Mouse (Mus musculus) forebrain, embryonic 14.5 days (tissue): Measurements from ENCODE around the gene Pnrc2. TPM values are rescaled to one million over a fixed set of nuclear protein-coding genes. Genes with fewer than 3 reads are reported as not detected.

Experiments used
- ATAC-seq: fragments of 200-750 bp; cut with Nextera tagmentation; 2 replicates; pipeline ENCODE4 v1.8.0; 2017; ENCODE audit warnings: mild to moderate bottlenecking, moderate library complexity
- DNase-seq: peaks from one replicate; pipeline ENCODE4 v3.0.0-alpha.2; 2015; ENCODE audit warnings: low spot score
- H3K27ac ChIP-seq: fragments of 300-500 bp; sonication (generic); 2 replicates; pipeline ENCODE4 v1.5.1; 2014; ENCODE audit warnings: low read depth, mild to moderate bottlenecking, control low read depth, low read length, moderate library complexity
- H3K27me3 ChIP-seq: fragments of 300-500 bp; sonication (generic); replicated peaks from 2 replicates; pipeline ENCODE4 v1.6.1; 2014; ENCODE audit warnings: low read length, control low read depth, mixed read lengths; ENCODE audit not compliant: control insufficient read depth, insufficient read depth
- H3K36me3 ChIP-seq: fragments of 300-500 bp; sonication (generic); 2 replicates; pipeline ENCODE4 v1.6.1; 2014; ENCODE audit warnings: low read length, control low read depth; ENCODE audit not compliant: control insufficient read depth, insufficient read depth
- H3K4me1 ChIP-seq: fragments of 300-500 bp; sonication (generic); 2 replicates; pipeline ENCODE4 v1.6.1; 2014; ENCODE audit warnings: antibody characterized with exemption, low read length, control low read depth; ENCODE audit not compliant: control insufficient read depth, insufficient read depth
- H3K4me2 ChIP-seq: fragments of 300-500 bp; sonication (generic); 2 replicates; pipeline ENCODE4 v1.6.1; 2014; ENCODE audit warnings: mild to moderate bottlenecking, control low read depth, low read length
- H3K4me3 ChIP-seq: fragments of 300-500 bp; sonication (generic); 2 replicates; pipeline ENCODE4 v1.5.1; 2014; ENCODE audit warnings: low read depth, low read length, control low read depth
- H3K9ac ChIP-seq: fragments of 300-500 bp; sonication (generic); 2 replicates; pipeline ENCODE4 v1.6.1; 2014; ENCODE audit warnings: mild to moderate bottlenecking, low read length, control low read depth, moderate library complexity
- H3K9me3 ChIP-seq: fragments of 300-500 bp; sonication (generic); replicated peaks from 2 replicates; pipeline ENCODE4 v1.6.1; 2016; ENCODE audit warnings: low read length, control low read depth, mixed read lengths; ENCODE audit not compliant: control insufficient read depth
- WGBS: fragments of 180-500 bp; shearing (Covaris S2); extraction: QIAGEN DNeasy Blood & Tissue Kit; methylation state at CpG from one replicate; pipeline ENCODE4 v1.1.7; 2014; 5-methylcytosine and 5-hydroxymethylcytosine counted together
- polyA plus RNA-seq: library from polyadenylated mRNA; unstranded; fragments of >200 nt; fragmentation: Nextera tagmentation; extraction: Ambion mirVana; gene quantifications from 2 replicates; pipeline ENCODE4 v1.2.1, GENCODE M21; 2014

Pnrc2 gene
- polyA plus RNA-seq, 1 experiment from 2014 or later: 165 TPM

DNA sequence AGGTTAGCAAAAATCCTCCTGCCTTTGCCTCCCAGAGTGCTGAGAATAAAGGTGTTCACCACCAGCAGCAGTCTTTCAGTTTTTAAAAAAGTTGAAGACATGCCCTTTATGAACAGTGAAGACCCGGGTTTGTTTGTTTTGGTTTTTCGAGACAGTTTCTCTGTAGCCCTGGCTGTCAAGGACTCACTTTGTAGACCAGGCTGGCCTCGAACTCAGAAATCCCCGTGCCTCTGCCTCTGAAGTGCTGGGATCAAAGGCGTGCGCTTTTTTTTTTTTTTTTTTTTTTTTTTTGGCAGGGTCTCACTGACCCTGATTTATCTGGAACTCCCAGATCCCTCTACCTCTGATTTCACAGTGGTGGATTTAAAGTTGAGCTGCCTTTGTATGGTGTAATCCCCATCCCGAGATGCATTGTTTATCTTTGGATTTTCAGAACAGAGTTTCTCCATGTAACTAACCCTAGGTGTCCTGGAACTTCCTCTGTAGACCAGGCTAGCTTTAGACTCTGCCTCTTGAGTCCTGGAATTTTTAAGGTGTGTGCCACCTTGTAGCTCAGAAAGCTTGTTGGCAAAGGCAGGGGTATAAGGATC lies 16.0 kb downstream of the Pnrc2 start:
- 7% methylated on average over 7 of the region's 7 CpGs for WGBS
- 0 out of 2 replicates have a peak, but pooled peaks cover 7% of the 10 kb centered on the region for H3K36me3 ChIP-seq
- H3K9me3 ChIP-seq: no peaks in the 10 kb centered on the region
- H3K27ac ChIP-seq: no peak overlapping the region
- H3K4me2 ChIP-seq: peak overlapping the region; percentile 65
- peak overlapping the region; percentile 94 for H3K4me3 ChIP-seq
- ATAC-seq: no peak
- no peaks in the 10 kb centered on the region for H3K27me3 ChIP-seq
- peaks cover 22% of the 10 kb centered on the region for H3K4me1 ChIP-seq
- no peak for DNase-seq
- H3K9ac ChIP-seq: peak overlapping the region; percentile 89

DNA sequence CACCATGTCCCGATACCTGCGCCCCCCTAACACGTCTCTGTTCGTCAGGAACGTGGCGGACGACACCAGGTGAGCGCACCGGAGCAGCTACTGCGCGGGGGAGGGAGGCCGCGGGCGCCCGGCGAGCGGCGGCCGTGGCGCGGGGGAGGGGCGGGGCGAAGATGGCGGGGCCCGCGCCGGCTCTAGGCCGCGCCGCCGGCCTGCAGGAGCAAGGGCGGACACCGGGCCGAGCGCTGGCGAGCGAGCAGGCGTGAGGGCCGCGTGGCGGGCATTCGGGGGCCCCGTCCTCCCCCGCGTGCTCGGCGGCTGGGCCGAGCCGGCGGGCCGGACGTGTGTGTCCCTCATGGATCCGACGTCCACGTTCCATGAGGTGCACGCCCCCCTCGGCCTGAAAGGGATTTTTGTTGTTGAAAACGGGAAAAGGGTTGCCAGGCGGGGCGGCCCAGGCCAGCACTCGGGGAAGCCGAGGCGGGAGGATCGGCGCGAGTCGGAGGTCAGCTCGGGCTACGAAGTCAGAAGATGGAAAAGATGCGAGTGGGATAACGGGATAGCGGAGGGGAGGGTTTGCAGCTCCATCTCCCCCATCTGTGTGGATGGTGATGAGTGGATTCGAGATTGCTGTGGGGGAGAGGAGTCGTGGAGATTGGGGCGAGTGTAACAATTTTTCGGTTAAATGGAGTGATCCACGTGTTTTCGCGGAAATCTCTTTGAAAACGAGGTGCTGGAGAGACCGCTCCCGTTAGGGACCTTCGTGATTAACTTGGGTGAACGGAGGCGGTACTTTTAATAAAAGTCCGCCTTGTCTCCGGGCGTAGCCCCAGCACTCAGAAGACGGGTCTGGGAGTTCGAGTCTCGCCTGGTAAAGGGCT lies 17.2 kb downstream of the Pnrc2 start:
- H3K27ac ChIP-seq: peak overlapping the region; percentile 99
- no peaks in the 10 kb centered on the region for H3K27me3 ChIP-seq
- H3K4me1 ChIP-seq: peaks cover 22% of the 10 kb centered on the region
- no peaks in the 10 kb centered on the region for H3K9me3 ChIP-seq
- H3K9ac ChIP-seq: peak overlapping the region; percentile 89
- no peaks in the 10 kb centered on the region for H3K36me3 ChIP-seq
- H3K4me2 ChIP-seq: peak overlapping the region; percentile 65
- DNase-seq: peak; percentile 73
- H3K4me3 ChIP-seq: peak overlapping the region; percentile 94
- ATAC-seq: peak; percentile 73
- WGBS: under 1% methylated on average over 67 of the region's 91 CpGs

DNA sequence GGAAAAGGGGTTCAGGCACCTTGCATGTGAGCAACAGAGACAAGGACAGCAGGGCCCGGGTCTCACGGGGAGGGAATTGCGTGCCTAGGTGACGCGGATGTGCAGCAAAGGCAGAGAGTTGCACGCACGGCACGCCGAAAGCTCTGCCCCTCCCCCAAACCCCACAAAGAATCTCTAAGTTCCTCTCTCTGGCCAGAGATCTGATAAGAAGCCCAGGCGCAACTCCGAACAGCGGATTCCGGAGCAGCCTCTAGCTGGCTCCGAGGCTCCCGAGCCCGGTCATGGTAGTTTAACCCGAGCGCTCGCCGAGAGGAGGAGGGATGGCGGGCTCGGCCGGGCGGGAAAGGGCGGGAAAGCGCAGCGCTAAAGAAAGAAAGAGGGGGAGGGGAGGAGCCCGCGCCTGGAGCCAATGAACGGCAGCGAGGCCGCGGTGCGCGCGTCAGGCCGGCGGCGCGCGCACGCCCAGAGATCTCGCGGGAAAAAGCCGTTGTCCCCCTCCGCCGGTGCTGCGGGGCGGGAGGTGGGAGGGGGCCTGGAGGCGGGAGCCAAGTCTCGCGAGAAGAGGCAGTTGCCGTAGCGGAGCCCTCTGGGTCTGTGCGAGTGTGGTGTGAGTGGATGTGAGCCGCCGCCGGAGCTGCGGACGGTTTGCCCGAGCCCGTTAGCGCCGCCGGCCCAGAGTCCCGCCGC lies 18.0 kb downstream of the Pnrc2 start, which contains the start of gene Srsf10:
Gene Srsf10, plus strand, starts transcription at position 212 of the 687 bp plus-strand sequence.
- ATAC-seq (peak; percentile 96), DNase-seq (peak; percentile 99)
- Histone ChIP-seq H3K4me2 (peak within 1 kb of the TSS; percentile 65), H3K27ac (peak within 1 kb of the TSS; percentile 99), H3K9me3 (no peaks in the 10 kb centered on the region), H3K4me3 (peak within 1 kb of the TSS; percentile 94), H3K4me1 (peaks cover 24% of the 10 kb centered on the region), H3K27me3 (no peaks in the 10 kb centered on the region), H3K9ac (peak within 1 kb of the TSS; percentile 89), H3K36me3 (no peaks in the 10 kb centered on the region)
- whole genome bisulfite sequencing: under 1% methylated on average over 53 of the region's 67 CpGs

DNA sequence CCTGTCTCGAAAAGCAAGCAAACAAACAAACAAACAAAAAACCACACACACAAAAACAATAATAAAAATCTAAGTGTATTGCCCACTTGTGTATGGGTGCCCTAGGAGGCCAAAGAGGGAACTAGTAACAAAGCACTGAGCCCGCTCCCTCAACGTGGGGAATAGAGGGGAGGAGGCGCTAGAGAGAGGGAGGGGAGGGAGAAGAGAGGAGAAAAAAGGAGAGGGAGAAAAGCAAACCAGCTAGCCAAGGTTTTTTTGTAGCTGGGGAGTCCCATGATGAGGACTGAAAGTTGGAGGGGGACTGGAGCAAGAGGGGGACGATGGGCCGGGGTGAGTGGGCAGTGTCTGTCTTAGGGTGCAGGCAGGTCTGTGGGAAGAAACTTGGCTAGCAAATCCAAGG lies 18.6 kb downstream of the Pnrc2 start:
- ATAC-seq: peak; percentile 27; the same call in 1 of the 2 replicates
- H3K4me2 ChIP-seq: peak overlapping the region; percentile 65
- peaks cover 27% of the 10 kb centered on the region for H3K4me1 ChIP-seq
- peak overlapping the region; percentile 94 for H3K4me3 ChIP-seq
- H3K9ac ChIP-seq: peak overlapping the region; percentile 78
- DNase-seq: peak; percentile 75
- 3% methylated on average over 6 of the region's 6 CpGs for WGBS
- no peaks in the 10 kb centered on the region for H3K27me3 ChIP-seq
- peak overlapping the region; percentile 99 for H3K27ac ChIP-seq
- no peaks in the 10 kb centered on the region for H3K36me3 ChIP-seq
- no peaks in the 10 kb centered on the region for H3K9me3 ChIP-seq

DNA sequence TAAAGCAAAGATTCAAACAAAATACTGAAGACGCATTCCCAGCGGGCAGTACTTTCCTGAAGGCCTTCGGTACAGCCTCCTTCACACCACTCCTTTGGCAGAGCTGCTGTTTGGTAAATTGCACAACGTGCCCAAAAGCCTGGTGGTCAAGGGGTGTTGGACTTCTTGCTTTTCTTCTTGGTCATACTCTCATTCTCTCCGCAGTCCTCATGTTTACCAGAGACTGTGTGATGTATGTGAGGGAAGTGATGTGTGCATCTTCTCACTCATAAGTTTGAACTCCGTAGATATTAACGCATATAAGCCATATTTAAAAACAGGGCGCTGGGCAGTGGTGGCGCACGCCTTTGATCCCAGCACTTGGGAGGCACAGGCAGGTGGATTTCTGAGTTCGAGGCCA lies 19.0 kb downstream of the Pnrc2 start:
- Histone ChIP-seq H3K4me3 (peak overlapping the region; percentile 94; the same call in 1 of the 2 replicates), H3K27ac (peak overlapping the region; percentile 99), H3K4me2 (peak overlapping the region; percentile 65), H3K9me3 (no peaks in the 10 kb centered on the region), H3K36me3 (no peaks in the 10 kb centered on the region), H3K27me3 (no peaks in the 10 kb centered on the region), H3K4me1 (peaks cover 30% of the 10 kb centered on the region), H3K9ac (peak overlapping the region; percentile 78)
- 69% methylated on average over 11 of the region's 11 CpGs for WGBS
- no peak for DNase-seq
- ATAC-seq: no peak

DNA sequence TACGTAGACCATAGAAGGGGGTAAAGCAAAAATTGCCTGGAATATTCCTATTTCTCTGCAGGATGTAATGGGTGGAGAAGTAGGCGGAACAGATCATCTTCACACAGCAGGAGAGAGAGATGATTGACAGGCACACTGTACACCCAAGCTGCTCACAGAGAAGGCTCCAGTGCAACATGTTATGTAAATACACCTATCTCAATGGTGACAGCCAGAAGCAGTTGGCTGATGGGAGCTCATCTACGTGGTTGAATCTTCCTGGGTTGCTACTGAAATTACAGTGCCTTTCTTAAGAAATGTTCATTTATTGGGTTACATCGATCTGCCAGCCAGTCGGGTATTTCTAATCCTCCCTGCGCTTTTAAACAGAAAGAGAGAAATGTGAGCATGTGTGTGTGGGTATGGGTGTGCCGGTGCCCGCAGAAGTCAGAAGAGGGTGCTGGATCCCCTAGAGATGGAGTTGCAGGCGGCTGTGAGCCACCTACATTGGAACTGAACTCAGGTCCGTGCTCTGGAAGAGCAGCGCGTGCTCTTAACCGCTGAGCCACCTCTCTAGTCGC lies 19.6 kb downstream of the Pnrc2 start:
- H3K4me2 ChIP-seq: peak overlapping the region; percentile 65
- H3K27me3 ChIP-seq: no peaks in the 10 kb centered on the region
- no peaks in the 10 kb centered on the region for H3K36me3 ChIP-seq
- peak overlapping the region; percentile 99 for H3K27ac ChIP-seq
- 82% methylated on average over 14 of the region's 14 CpGs for WGBS
- H3K9me3 ChIP-seq: no peaks in the 10 kb centered on the region
- ATAC-seq (no peak), DNase-seq (peak; percentile 67)
- H3K9ac ChIP-seq: no peak overlapping the region
- H3K4me1 ChIP-seq: peaks cover 30% of the 10 kb centered on the region
- no peak overlapping the region for H3K4me3 ChIP-seq

DNA sequence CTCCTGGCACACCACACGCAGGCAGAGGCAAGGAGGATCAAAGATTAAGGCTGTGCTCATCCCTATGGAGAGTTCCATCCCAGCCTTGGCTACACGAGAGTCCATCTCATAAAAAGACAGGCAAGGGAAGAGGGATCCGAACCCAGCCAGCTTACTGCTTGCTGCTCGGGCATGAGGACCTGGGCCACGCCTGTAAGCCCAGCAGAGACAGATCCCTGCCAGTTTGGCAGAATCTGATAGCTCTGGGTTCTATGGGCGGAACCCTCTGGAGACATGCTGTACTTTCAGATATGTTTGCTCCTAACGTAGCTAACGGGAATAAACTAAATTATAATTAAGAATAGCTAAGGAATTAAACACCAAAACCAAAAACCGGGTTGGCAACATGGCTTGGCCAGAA lies 21.7 kb downstream of the Pnrc2 start:
- WGBS: 81% methylated on average over 9 of the region's 9 CpGs
- Histone ChIP-seq H3K4me1 (peaks cover 18% of the 10 kb centered on the region), H3K9ac (no peak overlapping the region), H3K4me3 (no peak overlapping the region), H3K4me2 (no peak overlapping the region), H3K27me3 (no peaks in the 10 kb centered on the region), H3K9me3 (no peaks in the 10 kb centered on the region), H3K27ac (no peak overlapping the region), H3K36me3 (no peaks in the 10 kb centered on the region)
- DNase-seq: no peak
- no peak for ATAC-seq

DNA sequence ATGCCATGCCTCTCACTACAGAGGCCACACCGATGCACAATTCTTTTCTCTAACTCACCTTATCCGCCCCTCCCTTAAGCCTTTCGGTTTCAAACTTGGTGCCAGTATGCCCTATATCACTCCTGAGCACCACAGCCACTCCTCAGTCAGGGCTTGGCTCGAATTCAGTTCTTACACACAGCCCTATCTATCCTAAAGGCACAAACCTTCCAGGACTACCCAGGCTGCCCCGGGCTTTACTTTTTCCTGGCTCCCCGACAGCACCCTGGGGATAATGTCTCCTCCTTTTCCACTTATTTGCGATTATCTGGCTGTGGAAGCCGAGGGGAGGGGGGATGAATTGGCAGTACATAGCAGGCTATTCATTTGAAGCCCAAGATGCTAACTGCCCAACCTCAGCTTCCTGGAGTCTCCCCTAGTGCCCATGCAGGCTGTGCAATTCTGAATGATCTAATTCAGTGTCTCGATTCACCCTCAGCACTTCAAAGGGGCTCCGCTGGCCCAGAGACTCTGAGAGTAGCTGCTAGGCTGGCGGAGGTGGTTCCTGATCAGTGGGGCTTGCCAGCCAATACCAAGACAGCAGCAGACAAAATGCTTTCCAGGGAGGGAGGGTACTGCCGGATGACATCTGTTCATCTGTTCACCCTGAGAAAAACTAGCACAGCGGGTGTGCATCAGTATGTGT lies 23.1 kb downstream of the Pnrc2 start:
- Histone ChIP-seq H3K9ac (peak overlapping the region; percentile 40), H3K27ac (peak overlapping the region; percentile 86), H3K36me3 (no peaks in the 10 kb centered on the region), H3K9me3 (no peaks in the 10 kb centered on the region), H3K4me2 (peak overlapping the region; percentile 38), H3K27me3 (no peaks in the 10 kb centered on the region), H3K4me1 (peaks cover 18% of the 10 kb centered on the region), H3K4me3 (no peak overlapping the region)
- DNase-seq (peak; percentile 93), ATAC-seq (peak; percentile 64)
- WGBS: 23% methylated on average over 13 of the region's 13 CpGs
